Mouse (Mus musculus) skeletal muscle tissue, adult 2 months (tissue): ENCODE measurements at regions not wholly inside any gene's neighbourhood (a gene's known extent, or its start where the extent isn't known, plus 50 kb on each side); places are given as distances from the start of the nearest gene placed in this dataset.

Experiments used
- DNase-seq: peaks from one replicate; pipeline ENCODE4 v3.0.0-alpha.2; 2012; ENCODE audit warnings: low read depth, low spot score

- DNase-seq, result no peak
Measured at GRCm38 (mm10) chr11:20462076-20462475, 81.0 kb upstream of the Sertad2 start.

- DNase-seq, result no peak
Measured at GRCm38 (mm10) chr11:20463173-20463681, 79.8 kb upstream of the Sertad2 start.

- no peak for DNase-seq
Measured at GRCm38 (mm10) chr11:20464564-20464963, 78.5 kb upstream of the Sertad2 start.

GRCm38 (mm10) chr11:20466591-20466990 is 76.5 kb upstream of the Sertad2 start:
- DNase-seq, result no peak

GRCm38 (mm10) chr11:20468319-20469018 is 74.6 kb upstream of the Sertad2 start:
- DNase-seq, result peak; percentile 40

GRCm38 (mm10) chr11:20469368-20469767 is 73.7 kb upstream of the Sertad2 start:
- no peak for DNase-seq

GRCm38 (mm10) chr11:20470396-20470795 is 72.7 kb upstream of the Sertad2 start:
- no peak for DNase-seq

- no peak for DNase-seq
Measured at GRCm38 (mm10) chr11:20472336-20472735, 70.7 kb upstream of the Sertad2 start.

GRCm38 (mm10) chr11:20475629-20476028 is 67.4 kb upstream of the Sertad2 start:
- no peak for DNase-seq

GRCm38 (mm10) chr11:20476494-20476893 is 66.6 kb upstream of the Sertad2 start:
- DNase-seq, result no peak

GRCm38 (mm10) chr11:20477183-20478037 is 65.6 kb upstream of the Sertad2 start:
- peak; percentile 64 for DNase-seq

GRCm38 (mm10) chr11:20480632-20481031 is 62.4 kb upstream of the Sertad2 start:
- no peak for DNase-seq

GRCm38 (mm10) chr11:20485371-20485770 is 57.7 kb upstream of the Sertad2 start:
- no peak for DNase-seq
